Mouse (Mus musculus): ENCODE data around the gene Fmnl2. TPM values are rescaled to one million over a fixed set of nuclear protein-coding genes. Genes with fewer than 3 reads are reported as not detected.

Gene Fmnl2
- polyA plus RNA-seq, 1 experiment from 2014 or later, result 0.89 TPM

GRCm38 (mm10) chr2:53082501-53082900, 224.8 kb downstream of the Fmnl2 start:
- Histone ChIP-seq H3K9ac (replicated peaks) (no peak overlapping the region), H3K27ac (ENCODE audit: low read depth) (no peak overlapping the region), H3K4me1 (ENCODE audit: insufficient read depth) (no peaks in the 10 kb centered on the region), H3K4me3 (ENCODE audit: low read depth, low read length) (no peak overlapping the region), H3K36me3 (replicated peaks; ENCODE audit: insufficient read depth, low read length) (no peaks in the 10 kb centered on the region), H3K9me3 (ENCODE audit: low read length) (no peaks in the 10 kb centered on the region), H3K27me3 (ENCODE audit: insufficient read depth, low read length) (no peaks in the 10 kb centered on the region), H3K4me2 (ENCODE audit: low read depth, low read length) (no peak overlapping the region)
- ATAC-seq (no peak), DNase-seq (no peak)
- 83% methylated on average over 5 of the region's 5 CpGs for WGBS (ENCODE audit: insufficient replicate concordance)
- TF ChIP-seq EP300 (IDR thresholded peaks at IDR 0.05; ENCODE audit: low read depth) (no peak), CTCF (IDR thresholded peaks at IDR 0.05; ENCODE audit: low read depth) (no peak)

GRCm38 (mm10) chr2:53083241-53083640, 225.6 kb downstream of the Fmnl2 start:
- H3K9ac ChIP-seq (replicated peaks), result no peak overlapping the region
- H3K27ac ChIP-seq (ENCODE audit: low read depth), result no peak overlapping the region
- TF ChIP-seq CTCF (IDR thresholded peaks at IDR 0.05; ENCODE audit: low read depth), result peak; percentile 62
- no peak for TF ChIP-seq EP300 (IDR thresholded peaks at IDR 0.05; ENCODE audit: low read depth)
- ATAC-seq (no peak), DNase-seq (no peak)
- no peak overlapping the region for H3K4me3 ChIP-seq (ENCODE audit: low read depth, low read length)
- H3K4me2 ChIP-seq (ENCODE audit: low read depth, low read length), result no peak overlapping the region
- no peaks in the 10 kb centered on the region for H3K27me3 ChIP-seq (ENCODE audit: insufficient read depth, low read length)
- H3K9me3 ChIP-seq (ENCODE audit: low read length), result no peaks in the 10 kb centered on the region
- no peaks in the 10 kb centered on the region for H3K36me3 ChIP-seq (replicated peaks; ENCODE audit: insufficient read depth, low read length)
- 17% methylated on average over 1 of the region's 1 CpGs for WGBS (ENCODE audit: insufficient replicate concordance)
- H3K4me1 ChIP-seq (ENCODE audit: insufficient read depth), result no peaks in the 10 kb centered on the region

GRCm38 (mm10) chr2:53085617-53086202, 228.1 kb downstream of the Fmnl2 start:
- Histone ChIP-seq H3K27ac (ENCODE audit: low read depth) (no peak overlapping the region), H3K4me2 (ENCODE audit: low read depth, low read length) (no peak overlapping the region), H3K9ac (replicated peaks) (no peak overlapping the region), H3K4me3 (ENCODE audit: low read depth, low read length) (no peak overlapping the region), H3K9me3 (ENCODE audit: low read length) (no peaks in the 10 kb centered on the region), H3K27me3 (ENCODE audit: insufficient read depth, low read length) (no peaks in the 10 kb centered on the region), H3K4me1 (ENCODE audit: insufficient read depth) (no peaks in the 10 kb centered on the region), H3K36me3 (replicated peaks; ENCODE audit: insufficient read depth, low read length) (no peaks in the 10 kb centered on the region)
- DNase-seq (peak; percentile 44), ATAC-seq (no peak)
- TF ChIP-seq CTCF (IDR thresholded peaks at IDR 0.05; ENCODE audit: low read depth), result peak; percentile 71
- TF ChIP-seq EP300 (IDR thresholded peaks at IDR 0.05; ENCODE audit: low read depth), result no peak
- WGBS (ENCODE audit: insufficient replicate concordance), result 44% methylated on average over 9 of the region's 9 CpGs

GRCm38 (mm10) chr2:53088744-53089143, 231.1 kb downstream of the Fmnl2 start:
- no peak for DNase-seq
- TF ChIP-seq CTCF (IDR thresholded peaks at IDR 0.05; ENCODE audit: low read depth) (no peak), EP300 (IDR thresholded peaks at IDR 0.05; ENCODE audit: low read depth) (no peak)
- Histone ChIP-seq H3K4me3 (ENCODE audit: low read depth, low read length) (no peak overlapping the region), H3K27ac (ENCODE audit: low read depth) (no peak overlapping the region), H3K36me3 (replicated peaks; ENCODE audit: insufficient read depth, low read length) (no peaks in the 10 kb centered on the region), H3K9ac (replicated peaks) (no peak overlapping the region), H3K9me3 (ENCODE audit: low read length) (no peaks in the 10 kb centered on the region), H3K27me3 (ENCODE audit: insufficient read depth, low read length) (no peaks in the 10 kb centered on the region), H3K4me2 (ENCODE audit: low read depth, low read length) (no peak overlapping the region), H3K4me1 (ENCODE audit: insufficient read depth) (no peaks in the 10 kb centered on the region)
- WGBS (ENCODE audit: insufficient replicate concordance), result 50% methylated on average over 3 of the region's 3 CpGs
- ATAC-seq, result no peak

- WGBS (ENCODE audit: insufficient replicate concordance), result 65% methylated on average over 9 of the region's 9 CpGs
- Histone ChIP-seq H3K4me2 (ENCODE audit: low read depth, low read length) (no peak overlapping the region), H3K27me3 (ENCODE audit: insufficient read depth, low read length) (no peaks in the 10 kb centered on the region), H3K9ac (replicated peaks) (no peak overlapping the region), H3K36me3 (replicated peaks; ENCODE audit: insufficient read depth, low read length) (no peaks in the 10 kb centered on the region), H3K4me1 (ENCODE audit: insufficient read depth) (no peaks in the 10 kb centered on the region), H3K27ac (ENCODE audit: low read depth) (no peak overlapping the region), H3K4me3 (ENCODE audit: low read depth, low read length) (no peak overlapping the region), H3K9me3 (ENCODE audit: low read length) (no peaks in the 10 kb centered on the region)
- TF ChIP-seq CTCF (IDR thresholded peaks at IDR 0.05; ENCODE audit: low read depth) (no peak), EP300 (IDR thresholded peaks at IDR 0.05; ENCODE audit: low read depth) (no peak)
- ATAC-seq (no peak), DNase-seq (no peak)
These were observed 237.4 kb downstream of the Fmnl2 start for GRCm38 (mm10) chr2:53095031-53095430.

- no peak for DNase-seq
- Histone ChIP-seq H3K4me2 (ENCODE audit: low read depth, low read length) (no peak overlapping the region), H3K9ac (replicated peaks) (no peak overlapping the region), H3K4me3 (ENCODE audit: low read depth, low read length) (no peak overlapping the region), H3K27ac (ENCODE audit: low read depth) (no peak overlapping the region), H3K9me3 (ENCODE audit: low read length) (no peaks in the 10 kb centered on the region), H3K4me1 (ENCODE audit: insufficient read depth) (no peaks in the 10 kb centered on the region), H3K36me3 (replicated peaks; ENCODE audit: insufficient read depth, low read length) (no peaks in the 10 kb centered on the region), H3K27me3 (ENCODE audit: insufficient read depth, low read length) (no peaks in the 10 kb centered on the region)
- ATAC-seq, result no peak
- 78% methylated on average over 3 of the region's 3 CpGs for WGBS (ENCODE audit: insufficient replicate concordance)
- TF ChIP-seq EP300 (IDR thresholded peaks at IDR 0.05; ENCODE audit: low read depth), result no peak
- no peak for TF ChIP-seq CTCF (IDR thresholded peaks at IDR 0.05; ENCODE audit: low read depth)
These were observed 237.8 kb downstream of the Fmnl2 start for GRCm38 (mm10) chr2:53095489-53095888.

GRCm38 (mm10) chr2:53100093-53100492, 242.4 kb downstream of the Fmnl2 start:
- no peak overlapping the region for H3K9ac ChIP-seq (replicated peaks)
- 58% methylated on average over 2 of the region's 2 CpGs for WGBS (ENCODE audit: insufficient replicate concordance)
- TF ChIP-seq EP300 (IDR thresholded peaks at IDR 0.05; ENCODE audit: low read depth) (no peak), CTCF (IDR thresholded peaks at IDR 0.05; ENCODE audit: low read depth) (no peak)
- ATAC-seq (no peak), DNase-seq (no peak)
- no peak overlapping the region for H3K27ac ChIP-seq (ENCODE audit: low read depth)
- no peaks in the 10 kb centered on the region for H3K36me3 ChIP-seq (replicated peaks; ENCODE audit: insufficient read depth, low read length)
- H3K9me3 ChIP-seq (ENCODE audit: low read length), result no peaks in the 10 kb centered on the region
- no peaks in the 10 kb centered on the region for H3K27me3 ChIP-seq (ENCODE audit: insufficient read depth, low read length)
- no peak overlapping the region for H3K4me3 ChIP-seq (ENCODE audit: low read depth, low read length)
- H3K4me1 ChIP-seq (ENCODE audit: insufficient read depth), result no peaks in the 10 kb centered on the region
- no peak overlapping the region for H3K4me2 ChIP-seq (ENCODE audit: low read depth, low read length)

Data from liver, postnatal 0 days (tissue).